Mouse (Mus musculus): ENCODE measurements around the gene Slc2a8. TPM values are rescaled to one million over a fixed set of nuclear protein-coding genes. Genes with fewer than 3 reads are reported as not detected.

Slc2a8 gene
- polyA plus RNA-seq, 1 experiment, result 29.8 TPM

DNA sequence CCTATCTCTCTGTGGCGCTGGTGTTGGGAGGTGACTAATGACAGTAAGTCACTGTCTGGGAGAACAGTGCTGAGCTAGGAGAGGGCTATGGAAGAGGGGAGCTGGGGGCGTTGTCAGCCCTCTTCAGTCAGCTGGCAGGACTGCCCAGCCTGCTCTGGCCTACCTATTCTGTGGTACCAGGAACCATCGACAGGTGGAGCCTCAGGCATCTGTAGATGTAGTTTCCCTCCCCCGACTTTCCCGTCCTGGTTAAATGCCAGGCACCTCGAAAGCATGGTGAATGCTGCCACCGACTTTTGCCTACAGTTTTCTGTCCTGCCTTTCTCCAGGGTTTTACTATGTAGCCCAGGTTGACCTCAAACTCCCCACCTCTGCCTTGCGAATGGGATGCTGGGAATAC lies 24.5 kb downstream of the Slc2a8 start:
- DNase-seq, result no peak
- no peaks in the 10 kb centered on the region for H3K36me3 ChIP-seq (ENCODE audit: control insufficient read depth, insufficient read depth, low read length)
- 68% methylated on average over 8 of the region's 8 CpGs for WGBS

GRCm38 (mm10) chr2:32954581-32954980 lies 27.3 kb downstream of the Slc2a8 start:
- TF ChIP-seq CTCF (IDR thresholded peaks at IDR 0.05; ENCODE audit: borderline replicate concordance, control insufficient read depth, extremely low read depth, insufficient read depth, low read length, poor library complexity) (no peak), POLR2A (IDR thresholded peaks at IDR 0.05; ENCODE audit: control insufficient read depth, extremely low read depth, insufficient read depth, low read length, poor library complexity) (no peak)
- no peak for DNase-seq
- Histone ChIP-seq H3K27me3 (ENCODE audit: control insufficient read depth, insufficient read depth, low read length) (no peaks in the 10 kb centered on the region), H3K36me3 (ENCODE audit: control insufficient read depth, insufficient read depth, low read length) (no peaks in the 10 kb centered on the region), H3K4me3 (ENCODE audit: control insufficient read depth, insufficient read depth, low read length) (no peak overlapping the region), H3K27ac (ENCODE audit: control insufficient read depth, insufficient read depth, low read length) (no peak overlapping the region), H3K4me1 (replicated peaks; ENCODE audit: control insufficient read depth, insufficient read depth, low read length) (no peaks in the 10 kb centered on the region)
- WGBS, result 98% methylated on average over 2 of the region's 2 CpGs

More for the DNA sequence above, 24.5 kb downstream of the Slc2a8 start:
- H3K4me1 ChIP-seq (replicated peaks; ENCODE audit: control insufficient read depth, insufficient read depth, low read length), result peaks cover 5% of the 10 kb centered on the region
- no peaks in the 10 kb centered on the region for H3K27me3 ChIP-seq (ENCODE audit: control insufficient read depth, insufficient read depth, low read length)
- no peak overlapping the region for H3K4me3 ChIP-seq (ENCODE audit: control insufficient read depth, insufficient read depth, low read length)
- TF ChIP-seq CTCF (IDR thresholded peaks at IDR 0.05; ENCODE audit: borderline replicate concordance, control insufficient read depth, extremely low read depth, insufficient read depth, low read length, poor library complexity) (no peak), POLR2A (IDR thresholded peaks at IDR 0.05; ENCODE audit: control insufficient read depth, extremely low read depth, insufficient read depth, low read length, poor library complexity) (no peak)
- no peak overlapping the region for H3K27ac ChIP-seq (ENCODE audit: control insufficient read depth, insufficient read depth, low read length)

DNA sequence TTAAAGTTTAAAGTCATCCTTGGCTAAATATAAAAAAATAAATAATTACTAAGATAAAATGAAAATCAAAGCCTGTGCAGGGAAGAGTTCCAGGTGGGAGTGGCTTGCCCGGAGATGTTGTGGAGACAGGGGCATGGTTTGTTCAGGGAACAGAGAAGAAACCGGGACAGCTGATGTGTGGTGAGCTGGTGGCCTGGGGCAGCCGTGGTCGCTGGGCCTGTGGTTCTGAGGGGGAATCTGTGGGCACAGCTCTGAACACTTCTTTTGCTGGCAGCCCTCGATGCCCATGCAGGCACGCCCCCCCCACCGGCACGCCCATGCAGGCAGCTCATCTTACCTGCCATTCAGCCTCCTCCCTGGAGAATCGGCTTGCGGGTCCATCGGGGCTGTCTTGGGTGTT lies 34.4 kb downstream of the Slc2a8 start:
- Histone ChIP-seq H3K4me1 (replicated peaks; ENCODE audit: control insufficient read depth, insufficient read depth, low read length) (no peaks in the 10 kb centered on the region), H3K27ac (ENCODE audit: control insufficient read depth, insufficient read depth, low read length) (no peak overlapping the region), H3K4me3 (ENCODE audit: control insufficient read depth, insufficient read depth, low read length) (no peak overlapping the region), H3K27me3 (ENCODE audit: control insufficient read depth, insufficient read depth, low read length) (no peaks in the 10 kb centered on the region), H3K36me3 (ENCODE audit: control insufficient read depth, insufficient read depth, low read length) (no peaks in the 10 kb centered on the region)
- DNase-seq, result no peak
- 63% methylated on average over 11 of the region's 11 CpGs for WGBS
- no peak for TF ChIP-seq POLR2A (IDR thresholded peaks at IDR 0.05; ENCODE audit: control insufficient read depth, extremely low read depth, insufficient read depth, low read length, poor library complexity)

DNA sequence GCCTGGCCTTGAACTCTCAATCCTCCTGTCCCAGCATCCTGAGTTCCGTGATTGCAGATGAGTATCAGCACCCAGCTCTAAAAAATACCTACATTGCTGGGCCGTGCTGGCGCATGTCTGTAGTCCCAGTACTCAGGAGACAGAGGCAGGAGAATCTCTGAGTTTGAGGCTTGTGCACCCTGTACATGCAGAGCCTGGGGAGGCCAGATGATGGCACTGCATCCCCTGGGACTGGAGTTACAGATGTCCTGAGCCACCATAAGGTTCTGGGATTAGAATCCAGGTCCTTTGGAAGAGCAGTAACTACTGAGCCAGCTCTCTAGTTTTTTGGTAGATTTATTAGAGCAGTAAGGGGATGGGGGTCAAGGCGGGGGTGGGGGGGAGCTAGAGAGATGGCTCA lies 41.4 kb downstream of the Slc2a8 start:
- WGBS, result 96% methylated on average over 4 of the region's 4 CpGs
- H3K4me1 ChIP-seq (replicated peaks; ENCODE audit: control insufficient read depth, insufficient read depth, low read length), result no peaks in the 10 kb centered on the region
- H3K36me3 ChIP-seq (ENCODE audit: control insufficient read depth, insufficient read depth, low read length), result no peaks in the 10 kb centered on the region
- no peak for DNase-seq
- no peak for TF ChIP-seq POLR2A (IDR thresholded peaks at IDR 0.05; ENCODE audit: control insufficient read depth, extremely low read depth, insufficient read depth, low read length, poor library complexity)
- TF ChIP-seq CTCF (IDR thresholded peaks at IDR 0.05; ENCODE audit: borderline replicate concordance, control insufficient read depth, extremely low read depth, insufficient read depth, low read length, poor library complexity), result no peak
- no peak overlapping the region for H3K27ac ChIP-seq (ENCODE audit: control insufficient read depth, insufficient read depth, low read length)
- H3K27me3 ChIP-seq (ENCODE audit: control insufficient read depth, insufficient read depth, low read length), result no peaks in the 10 kb centered on the region
- H3K4me3 ChIP-seq (ENCODE audit: control insufficient read depth, insufficient read depth, low read length), result no peak overlapping the region

- H3K27ac ChIP-seq (ENCODE audit: control insufficient read depth, insufficient read depth, low read length), result no peak overlapping the region
- H3K27me3 ChIP-seq (ENCODE audit: control insufficient read depth, insufficient read depth, low read length), result no peaks in the 10 kb centered on the region
- WGBS, result 91% methylated on average over 5 of the region's 5 CpGs
- DNase-seq, result peak; percentile 60
- no peaks in the 10 kb centered on the region for H3K36me3 ChIP-seq (ENCODE audit: control insufficient read depth, insufficient read depth, low read length)
- H3K4me1 ChIP-seq (replicated peaks; ENCODE audit: control insufficient read depth, insufficient read depth, low read length), result no peaks in the 10 kb centered on the region
- H3K4me3 ChIP-seq (ENCODE audit: control insufficient read depth, insufficient read depth, low read length), result no peak overlapping the region
- TF ChIP-seq POLR2A (IDR thresholded peaks at IDR 0.05; ENCODE audit: control insufficient read depth, extremely low read depth, insufficient read depth, low read length, poor library complexity) (no peak), CTCF (IDR thresholded peaks at IDR 0.05; ENCODE audit: borderline replicate concordance, control insufficient read depth, extremely low read depth, insufficient read depth, low read length, poor library complexity) (no peak)
These were observed 42.5 kb downstream of the Slc2a8 start for GRCm38 (mm10) chr2:32939418-32939817.

- TF ChIP-seq CTCF (IDR thresholded peaks at IDR 0.05; ENCODE audit: borderline replicate concordance, control insufficient read depth, extremely low read depth, insufficient read depth, low read length, poor library complexity), result no peak
- no peak for TF ChIP-seq POLR2A (IDR thresholded peaks at IDR 0.05; ENCODE audit: control insufficient read depth, extremely low read depth, insufficient read depth, low read length, poor library complexity)
- 97% methylated on average over 5 of the region's 5 CpGs for WGBS
- no peak for DNase-seq
- H3K36me3 ChIP-seq (ENCODE audit: control insufficient read depth, insufficient read depth, low read length), result no peaks in the 10 kb centered on the region
- peaks cover 5% of the 10 kb centered on the region; the same call in 1 of the 2 replicates for H3K4me1 ChIP-seq (replicated peaks; ENCODE audit: control insufficient read depth, insufficient read depth, low read length)
- H3K4me3 ChIP-seq (ENCODE audit: control insufficient read depth, insufficient read depth, low read length), result no peak overlapping the region
- H3K27me3 ChIP-seq (ENCODE audit: control insufficient read depth, insufficient read depth, low read length), result no peaks in the 10 kb centered on the region
- no peak overlapping the region for H3K27ac ChIP-seq (ENCODE audit: control insufficient read depth, insufficient read depth, low read length)
These were observed 43.1 kb downstream of the Slc2a8 start for GRCm38 (mm10) chr2:32938741-32939140.

DNA sequence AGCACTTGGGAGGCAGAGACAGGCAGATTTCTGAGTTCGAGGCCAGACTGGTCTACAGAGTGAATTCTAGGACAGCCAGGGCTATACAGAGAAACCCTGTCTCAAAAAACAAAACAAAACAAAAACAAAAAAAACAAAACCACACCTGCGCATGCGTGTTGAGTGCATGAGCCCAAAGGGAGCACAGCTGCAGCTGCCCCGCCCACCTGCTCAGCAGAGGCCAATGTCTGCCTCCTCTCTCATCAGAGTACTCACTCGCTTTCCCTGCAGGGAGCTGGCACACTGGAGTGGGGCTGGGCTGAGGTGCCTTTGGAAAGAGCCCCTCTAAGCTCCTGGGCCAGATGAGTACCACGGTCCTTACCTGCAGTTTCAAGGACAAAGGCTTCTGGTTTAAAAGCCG lies 50.2 kb downstream of the Slc2a8 start:
- Histone ChIP-seq H3K4me3 (ENCODE audit: control insufficient read depth, insufficient read depth, low read length) (no peak overlapping the region), H3K27ac (ENCODE audit: control insufficient read depth, insufficient read depth, low read length) (peak overlapping the region; percentile 62; the same call in 1 of the 2 replicates), H3K4me1 (replicated peaks; ENCODE audit: control insufficient read depth, insufficient read depth, low read length) (peaks cover 23% of the 10 kb centered on the region), H3K36me3 (ENCODE audit: control insufficient read depth, insufficient read depth, low read length) (no peaks in the 10 kb centered on the region), H3K27me3 (ENCODE audit: control insufficient read depth, insufficient read depth, low read length) (no peaks in the 10 kb centered on the region)
- TF ChIP-seq POLR2A (IDR thresholded peaks at IDR 0.05; ENCODE audit: control insufficient read depth, extremely low read depth, insufficient read depth, low read length, poor library complexity) (no peak), CTCF (IDR thresholded peaks at IDR 0.05; ENCODE audit: borderline replicate concordance, control insufficient read depth, extremely low read depth, insufficient read depth, low read length, poor library complexity) (no peak)
- WGBS, result 18% methylated on average over 7 of the region's 7 CpGs
- peak; percentile 82 for DNase-seq
